8 mouse cellular contexts compared by ENCODE assay signal in the genomic region with DNA sequence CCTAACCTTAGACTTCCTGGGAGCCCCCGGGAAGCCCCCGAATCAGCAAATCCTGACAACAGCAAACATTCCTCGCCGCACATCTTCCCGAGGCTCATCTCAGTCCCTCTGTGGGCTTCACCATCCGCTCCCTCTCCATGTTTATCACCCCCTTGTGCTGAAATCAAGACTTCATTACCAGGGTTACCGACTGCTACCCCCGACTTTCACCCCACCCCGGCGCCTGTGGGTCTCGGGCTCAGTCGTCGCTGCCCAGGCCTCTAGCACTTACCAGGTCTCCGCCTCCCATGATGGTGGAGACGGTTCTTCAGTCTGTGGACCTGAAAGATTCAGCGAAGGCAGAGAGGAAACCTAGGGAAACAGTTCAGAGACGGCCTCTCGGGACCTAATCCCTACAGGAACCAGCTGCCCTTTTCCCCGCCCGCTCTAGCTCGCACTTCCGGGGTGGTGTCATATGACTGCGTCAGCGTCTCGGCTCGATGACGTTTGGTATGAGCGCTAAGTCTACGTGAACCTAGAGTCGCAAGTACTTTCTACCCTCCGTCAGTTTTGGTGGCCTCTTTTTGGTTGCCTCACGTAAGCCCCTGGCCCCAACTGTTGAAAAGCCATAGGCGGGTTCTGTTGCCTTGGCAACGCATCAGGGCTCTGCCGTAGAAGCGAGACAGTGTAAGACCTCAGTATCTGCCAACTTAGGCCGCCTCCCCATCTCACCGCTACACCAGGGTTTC. TPM values are rescaled to one million over a fixed set of nuclear protein-coding genes. Genes with fewer than 3 reads are reported as not detected.
DNase-seq lines count a peak whose midpoint lies in the region; ATAC-seq and TF ChIP-seq lines count a peak whose summit lies in the region.

Gene Cwc25, minus strand, starts transcription at position 403 of the 728 bp plus-strand sequence.

- peak within 1 kb of the TSS; percentile 89 for H3K9ac ChIP-seq in heart, embryonic 15.5 days
- H3K9ac ChIP-seq in liver, embryonic 14.5 days (replicated peaks): peak within 1 kb of the TSS; percentile 99
- peak within 1 kb of the TSS; percentile 80 for H3K9ac ChIP-seq in neural tube, embryonic 11.5 days (ENCODE audit: low read length)
- H3K9ac ChIP-seq in stomach, postnatal 0 days (ENCODE audit: low read length): peak within 1 kb of the TSS; percentile 94

- peak; percentile 88 to 94 for DNase-seq in CD8-positive naive resting alpha-beta T cell, adult 2 months (ENCODE audit: low read depth in 2 of 2, low spot score in 2 of 2)
- peak; percentile 97 for DNase-seq in c-Kit-positive CD71-negative TER-119-negative erythroid progenitor cells, embryonic 14.5 days (ENCODE audit: low read depth)
- DNase-seq in forebrain, embryonic 10.5 days (ENCODE audit: extremely low spot score, low spot score): peak; percentile 96
- peak; percentile 95 to 97 for DNase-seq in kidney, postnatal 25 days
- DNase-seq in liver, embryonic 14.5 days (ENCODE audit: low read depth in 3 of 3, low spot score in 3 of 3): peak; percentile 91 to 92 (median 91)
- peak; percentile 97 for DNase-seq in neural tube, embryonic 11.5 days (ENCODE audit: low spot score)
- DNase-seq in stomach, postnatal 0 days (ENCODE audit: low spot score): peak; percentile 97

- H3K36me3 ChIP-seq in forebrain, embryonic 10.5 days (replicated peaks): peaks cover 32% of the 10 kb centered on the region
- peaks cover 23% of the 10 kb centered on the region for H3K36me3 ChIP-seq in heart, embryonic 15.5 days
- peaks cover 13% of the 10 kb centered on the region for H3K36me3 ChIP-seq in liver, embryonic 14.5 days (replicated peaks; ENCODE audit: control insufficient read depth, insufficient read depth, low read depth)
- H3K36me3 ChIP-seq in neural tube, embryonic 11.5 days (ENCODE audit: control insufficient read depth, insufficient read depth, low read length): peaks cover 8% of the 10 kb centered on the region
- H3K36me3 ChIP-seq in stomach, postnatal 0 days (ENCODE audit: control insufficient read depth, insufficient read depth, low read length): peaks cover 10% of the 10 kb centered on the region; the same call in 1 of the 2 replicates

- no peaks in the 10 kb centered on the region for H3K27me3 ChIP-seq in forebrain, embryonic 10.5 days (ENCODE audit: poor library complexity, severe bottlenecking)
- H3K27me3 ChIP-seq in heart, embryonic 15.5 days: no peaks in the 10 kb centered on the region
- H3K27me3 ChIP-seq in liver, embryonic 14.5 days (ENCODE audit: control insufficient read depth, insufficient read depth, low read length): no peaks in the 10 kb centered on the region
- no peaks in the 10 kb centered on the region for H3K27me3 ChIP-seq in neural tube, embryonic 11.5 days (ENCODE audit: control insufficient read depth, insufficient read depth, low read length)
- H3K27me3 ChIP-seq in stomach, postnatal 0 days (ENCODE audit: control insufficient read depth, insufficient read depth, low read length): no peaks in the 10 kb centered on the region

- H3K9me3 ChIP-seq in forebrain, embryonic 10.5 days: no peaks in the 10 kb centered on the region
- no peaks in the 10 kb centered on the region for H3K9me3 ChIP-seq in heart, embryonic 15.5 days (replicated peaks)
- H3K9me3 ChIP-seq in liver, embryonic 14.5 days (ENCODE audit: control insufficient read depth, low read length): no peaks in the 10 kb centered on the region
- no peaks in the 10 kb centered on the region for H3K9me3 ChIP-seq in neural tube, embryonic 11.5 days (ENCODE audit: control insufficient read depth, low read length)
- no peaks in the 10 kb centered on the region for H3K9me3 ChIP-seq in stomach, postnatal 0 days (ENCODE audit: control insufficient read depth, low read length)

- peak within 1 kb of the TSS; percentile 83 for H3K4me2 ChIP-seq in heart, embryonic 15.5 days
- H3K4me2 ChIP-seq in liver, embryonic 14.5 days (ENCODE audit: low read depth): peak within 1 kb of the TSS; percentile 96
- peak within 1 kb of the TSS; percentile 74 for H3K4me2 ChIP-seq in neural tube, embryonic 11.5 days (ENCODE audit: low read depth)
- H3K4me2 ChIP-seq in stomach, postnatal 0 days (replicated peaks; ENCODE audit: low read depth): peak within 1 kb of the TSS; percentile 82

- ATAC-seq in heart, embryonic 15.5 days (replicated peaks; ENCODE audit: insufficient number of reproducible peaks, insufficient read depth, low FRiP score, low read depth): peak; percentile 91
- peak; percentile 95 for ATAC-seq in liver, embryonic 14.5 days (ENCODE audit: insufficient read depth)
- peak; percentile 75 for ATAC-seq in neural tube, embryonic 11.5 days (ENCODE audit: insufficient read depth, low FRiP score, low TSS enrichment)
- ATAC-seq in stomach, postnatal 0 days (ENCODE audit: low FRiP score, low TSS enrichment): peak; percentile 91

- H3K4me1 ChIP-seq in forebrain, embryonic 10.5 days: peaks cover 20% of the 10 kb centered on the region
- peaks cover 16% of the 10 kb centered on the region for H3K4me1 ChIP-seq in heart, embryonic 15.5 days (replicated peaks)
- H3K4me1 ChIP-seq in liver, embryonic 14.5 days (replicated peaks; ENCODE audit: control insufficient read depth in 2 of 2, insufficient read depth in 2 of 2, low read length in 1 of 2): peaks cover 12% of the 10 kb centered on the region in 2 experiments
- peaks cover 8% of the 10 kb centered on the region; the same call in 1 of the 2 replicates for H3K4me1 ChIP-seq in neural tube, embryonic 11.5 days (ENCODE audit: control insufficient read depth, insufficient read depth, low read length)
- peaks cover 6% of the 10 kb centered on the region; the same call in 1 of the 2 replicates for H3K4me1 ChIP-seq in stomach, postnatal 0 days (replicated peaks; ENCODE audit: control insufficient read depth, insufficient read depth)

- no peak for TF ChIP-seq CTCF in liver, embryonic 14.5 days (IDR thresholded peaks at IDR 0.05; ENCODE audit: low read depth)
- no peak for TF ChIP-seq CTCF in stomach, postnatal 0 days (IDR thresholded peaks at IDR 0.05; ENCODE audit: low read depth)

- peak within 1 kb of the TSS; percentile 98 for H3K4me3 ChIP-seq in forebrain, embryonic 10.5 days
- peak within 1 kb of the TSS; percentile 91 for H3K4me3 ChIP-seq in heart, embryonic 15.5 days
- peak within 1 kb of the TSS; percentile 98 to 99 for H3K4me3 ChIP-seq in liver, embryonic 14.5 days (ENCODE audit: insufficient read depth in 1 of 2, low read depth in 2 of 2, low read length in 2 of 2)
- peak within 1 kb of the TSS; percentile 85 for H3K4me3 ChIP-seq in neural tube, embryonic 11.5 days (ENCODE audit: low read depth, low read length)
- H3K4me3 ChIP-seq in stomach, postnatal 0 days (ENCODE audit: low read depth, low read length): peak within 1 kb of the TSS; percentile 98

- TF ChIP-seq EP300 in liver, embryonic 14.5 days (IDR thresholded peaks at IDR 0.05; ENCODE audit: low read depth): no peak; the same call in 1 of the 2 replicates
- no peak for TF ChIP-seq EP300 in stomach, postnatal 0 days (optimal IDR thresholded peaks at IDR 0.05)

- under 1% methylated on average over 38 of the region's 38 CpGs for WGBS in forebrain, embryonic 10.5 days
- under 1% methylated on average over 38 of the region's 38 CpGs for WGBS in heart, embryonic 15.5 days
- under 1% methylated on average over 38 of the region's 38 CpGs for WGBS in liver, embryonic 14.5 days (ENCODE audit: insufficient replicate concordance)
- WGBS in neural tube, embryonic 11.5 days: 1% methylated on average over 38 of the region's 38 CpGs
- WGBS in stomach, postnatal 0 days: under 1% methylated on average over 38 of the region's 38 CpGs

- peak within 1 kb of the TSS; percentile 89 for H3K27ac ChIP-seq in forebrain, embryonic 10.5 days
- H3K27ac ChIP-seq in heart, embryonic 15.5 days: peak within 1 kb of the TSS; percentile 90
- H3K27ac ChIP-seq in liver, embryonic 14.5 days: peak within 1 kb of the TSS; percentile 94
- H3K27ac ChIP-seq in neural tube, embryonic 11.5 days (ENCODE audit: low read depth, low read length): peak within 1 kb of the TSS; percentile 72
- H3K27ac ChIP-seq in stomach, postnatal 0 days (replicated peaks): peak within 1 kb of the TSS; percentile 78

RNA-seq across cellular contexts. Expression of gene Cwc25, which starts in this region (rescaled TPM):
- polyA plus RNA-seq in forebrain, embryonic 10.5 days (2016; fragmentation: Nextera tagmentation; extraction: Ambion mirVana): 20.3 and 22.0 TPM in 2 replicates
- polyA plus RNA-seq in heart, embryonic 15.5 days (2015; fragmentation: Nextera tagmentation; extraction: Ambion mirVana): 9.5 and 10.5 TPM in 2 replicates
- polyA plus RNA-seq in liver, embryonic 14.5 days (2012; rRNA removed): 4.5 and 5.7 TPM in 2 replicates
- polyA plus RNA-seq in liver, embryonic 14.5 days (2014; fragmentation: Nextera tagmentation; extraction: Ambion mirVana): 3.5 and 4.5 TPM in 2 replicates
- polyA plus RNA-seq in neural tube, embryonic 11.5 days (2014; fragmentation: Nextera tagmentation; extraction: Ambion mirVana): 13.3 and 13.7 TPM in 2 replicates
- polyA plus RNA-seq in stomach, postnatal 0 days (2015; fragmentation: Nextera tagmentation; extraction: Ambion mirVana): 9.0 TPM in 2 replicates

Comparison
In these comparisons a context has a peak if more than half of its experiments do, and no peak if none do; other contexts are left out.
1. Peak in every context shown above with its lines: DNase-seq, ATAC-seq, H3K4me3 ChIP-seq and H3K27ac ChIP-seq.